Mouse (Mus musculus) midbrain, embryonic 10.5 days (tissue): ENCODE measurements around the gene Olfr69. TPM values are rescaled to one million over a fixed set of nuclear protein-coding genes. Genes with fewer than 3 reads are reported as not detected.
"Not testable (repeated sequence)": the region's sequence is repeated elsewhere in the genome, so short reads cannot be mapped to it uniquely, and the experiment has no call there.

ENCODE experiments used
- DNase-seq: peaks from one replicate; pipeline ENCODE4 v3.0.0-alpha.2; 2017; ENCODE audit warnings: low spot score
- H3K27ac ChIP-seq: fragments of 300-500 bp; sonication (generic); replicated peaks from 2 replicates; pipeline ENCODE4 v1.5.1; 2016; ENCODE audit warnings: mild to moderate bottlenecking
- H3K27me3 ChIP-seq: fragments of 300-500 bp; sonication (generic); 2 replicates; pipeline ENCODE4 v1.6.1; 2016; ENCODE audit warnings: low read depth, mild to moderate bottlenecking; ENCODE audit not compliant: poor library complexity, severe bottlenecking
- H3K36me3 ChIP-seq: fragments of 300-500 bp; sonication (generic); 2 replicates; pipeline ENCODE4 v1.6.1; 2016; ENCODE audit warnings: mild to moderate bottlenecking, moderate library complexity
- H3K4me1 ChIP-seq: fragments of 300-500 bp; sonication (generic); 2 replicates; pipeline ENCODE4 v1.6.1; 2016
- H3K4me3 ChIP-seq: fragments of 300-500 bp; sonication (generic); 2 replicates; pipeline ENCODE4 v1.5.1; 2016; ENCODE audit warnings: mild to moderate bottlenecking, moderate library complexity
- H3K9me3 ChIP-seq: fragments of 300-500 bp; sonication (generic); replicated peaks from 2 replicates; pipeline ENCODE4 v1.6.1; 2016; ENCODE audit warnings: mild to moderate bottlenecking
- WGBS: fragments of 180-500 bp; shearing (Covaris S2); methylation state at CpG from one replicate; pipeline ENCODE4 v1.1.7; 2016; 5-methylcytosine and 5-hydroxymethylcytosine counted together
- polyA plus RNA-seq: library from polyadenylated mRNA; unstranded; fragments of >200 nt; fragmentation: Nextera tagmentation; extraction: Ambion mirVana; gene quantifications from 2 replicates; pipeline ENCODE4 v1.2.1, GENCODE M21; 2016

The Olfr69 gene
- polyA plus RNA-seq, 1 experiment from 2014 or later, result not detected

- Histone ChIP-seq H3K9me3 (no peaks in the 10 kb centered on the region), H3K4me3 (no peak within 1 kb of the TSS), H3K27ac (no peak within 1 kb of the TSS), H3K27me3 (no peaks in the 10 kb centered on the region), H3K4me1 (no peaks in the 10 kb centered on the region), H3K36me3 (no peaks in the 10 kb centered on the region)
- DNase-seq, result no peak
- 92% methylated on average over 3 of the region's 3 CpGs for WGBS
Measured at GRCm38 (mm10) chr7:103791721-103792120, 20.3 kb upstream of the Olfr69 start, which contains the start of gene Olfr67. TSS of gene Olfr67 (minus strand) at chr7:103791821.

- Histone ChIP-seq H3K27ac (no peak within 1 kb of the TSS), H3K4me3 (no peak within 1 kb of the TSS), H3K36me3 (no peaks in the 10 kb centered on the region), H3K27me3 (no peaks in the 10 kb centered on the region), H3K9me3 (no peaks in the 10 kb centered on the region), H3K4me1 (no peaks in the 10 kb centered on the region)
- 85% methylated on average over 3 of the region's 3 CpGs for WGBS
- no peak for DNase-seq
Measured at GRCm38 (mm10) chr7:103779598-103779997, 8.2 kb upstream of the Olfr69 start, which contains the start of gene Olfr68. TSS of gene Olfr68 (minus strand) at chr7:103779698.

GRCm38 (mm10) chr7:103777652-103778051 lies 6.3 kb upstream of the Olfr69 start:
- H3K27ac ChIP-seq, H3K4me1 ChIP-seq, H3K4me3 ChIP-seq, H3K27me3 ChIP-seq, H3K36me3 ChIP-seq, H3K9me3 ChIP-seq, DNase-seq: not testable (repeated sequence)
- 93% methylated on average over 4 of the region's 4 CpGs for WGBS

- H3K4me3 ChIP-seq, H3K4me1 ChIP-seq, H3K36me3 ChIP-seq, H3K9me3 ChIP-seq, H3K27me3 ChIP-seq, H3K27ac ChIP-seq, DNase-seq: not testable (repeated sequence)
- 87% methylated on average over 6 of the region's 6 CpGs for WGBS
Measured at GRCm38 (mm10) chr7:103767687-103768086, 3.7 kb downstream of the Olfr69 start.

GRCm38 (mm10) chr7:103762212-103762611 lies 9.2 kb downstream of the Olfr69 start:
- not testable (repeated sequence) for H3K4me3 ChIP-seq, H3K9me3 ChIP-seq, DNase-seq, H3K4me1 ChIP-seq, H3K27ac ChIP-seq, H3K27me3 ChIP-seq, H3K36me3 ChIP-seq
- 89% methylated on average over 6 of the region's 6 CpGs for WGBS

GRCm38 (mm10) chr7:103757233-103757632 lies 14.2 kb downstream of the Olfr69 start, which contains the start of gene Olfr630:
TSS of gene Olfr630 (minus strand) at chr7:103757333.
- H3K4me3 ChIP-seq, result no peak within 1 kb of the TSS
- no peaks in the 10 kb centered on the region for H3K9me3 ChIP-seq
- no peaks in the 10 kb centered on the region for H3K4me1 ChIP-seq
- no peak for DNase-seq
- H3K27me3 ChIP-seq, result no peaks in the 10 kb centered on the region
- no peaks in the 10 kb centered on the region for H3K36me3 ChIP-seq
- H3K27ac ChIP-seq, result no peak within 1 kb of the TSS
- WGBS, result 55% methylated on average over 2 of the region's 2 CpGs

- DNase-seq, result no peak
- Histone ChIP-seq H3K27me3 (no peaks in the 10 kb centered on the region), H3K4me3 (no peak within 1 kb of the TSS), H3K36me3 (no peaks in the 10 kb centered on the region), H3K4me1 (no peaks in the 10 kb centered on the region), H3K27ac (no peak within 1 kb of the TSS), H3K9me3 (no peaks in the 10 kb centered on the region)
- whole genome bisulfite sequencing, result 81% methylated on average over 2 of the region's 2 CpGs
Measured at GRCm38 (mm10) chr7:103744843-103745242, 26.6 kb downstream of the Olfr69 start, which contains the start of gene Olfr629. TSS of gene Olfr629 (minus strand) at chr7:103744943.

- H3K9me3 ChIP-seq, result no peaks in the 10 kb centered on the region
- WGBS, result 93% methylated on average over 1 of the region's 1 CpGs
- no peaks in the 10 kb centered on the region for H3K4me1 ChIP-seq
- H3K4me3 ChIP-seq, result no peak within 1 kb of the TSS
- no peaks in the 10 kb centered on the region for H3K36me3 ChIP-seq
- H3K27me3 ChIP-seq, result no peaks in the 10 kb centered on the region
- no peak within 1 kb of the TSS for H3K27ac ChIP-seq
- no peak for DNase-seq
Measured at GRCm38 (mm10) chr7:103730074-103730473, 41.3 kb downstream of the Olfr69 start, which contains the start of gene Olfr628. TSS of gene Olfr628 (plus strand) at chr7:103730374.

- 90% methylated on average over 1 of the region's 1 CpGs for WGBS
- not testable (repeated sequence) for H3K27me3 ChIP-seq, H3K9me3 ChIP-seq, H3K4me1 ChIP-seq, H3K36me3 ChIP-seq, H3K27ac ChIP-seq, DNase-seq, H3K4me3 ChIP-seq
Measured at GRCm38 (mm10) chr7:103716398-103716797, 55.0 kb downstream of the Olfr69 start.

Other genes with a start within 250 kb of the Olfr69 start
- not detected in 2 replicates for gene Olfr612, start 228.9 kb downstream of the Olfr69 start, polyA plus RNA-seq
- gene Olfr613, start 223.5 kb downstream of the Olfr69 start, polyA plus RNA-seq, result not detected in 2 replicates
- gene Olfr615, start 215.5 kb downstream of the Olfr69 start, polyA plus RNA-seq, result not detected in 2 replicates
- gene Olfr616, start 202.5 kb downstream of the Olfr69 start, polyA plus RNA-seq, result not detected in 2 replicates
- not detected in 2 replicates for gene Olfr617, start 198.5 kb downstream of the Olfr69 start, polyA plus RNA-seq
- gene Olfr618, start 181.5 kb downstream of the Olfr69 start, polyA plus RNA-seq, result not detected in 2 replicates
- not detected in 2 replicates for gene Olfr619, start 171.0 kb downstream of the Olfr69 start, polyA plus RNA-seq
- gene Olfr620, start 159.1 kb downstream of the Olfr69 start, polyA plus RNA-seq, result not detected in 2 replicates
- gene Olfr622, start 128.9 kb downstream of the Olfr69 start, polyA plus RNA-seq, result not detected in 2 replicates
- not detected in 2 replicates for gene Olfr623, start 107.9 kb downstream of the Olfr69 start, polyA plus RNA-seq
- gene Olfr624, start 100.4 kb downstream of the Olfr69 start, polyA plus RNA-seq, result 0.02 TPM in 2 replicates
- not detected in 2 replicates for gene Olfr625-ps1, start 88.9 kb downstream of the Olfr69 start, polyA plus RNA-seq
- gene Olfr243, start 56.9 kb downstream of the Olfr69 start, polyA plus RNA-seq, result not detected in 2 replicates
- gene Olfr628, start 41.2 kb downstream of the Olfr69 start, polyA plus RNA-seq, result not detected in 2 replicates
- not detected in 2 replicates for gene Olfr629, start 26.7 kb downstream of the Olfr69 start, polyA plus RNA-seq
- not detected in 2 replicates for gene Olfr630, start 14.3 kb downstream of the Olfr69 start, polyA plus RNA-seq
- not detected in 2 replicates for gene Olfr68, start 8.1 kb upstream of the Olfr69 start, polyA plus RNA-seq
- gene Olfr67, start 20.2 kb upstream of the Olfr69 start, polyA plus RNA-seq, result not detected in 2 replicates
- 191 and 345 TPM in 2 replicates for gene Hbb-bt, start 42.4 kb upstream of the Olfr69 start, polyA plus RNA-seq
- 74.3 and 117 TPM in 2 replicates for gene Hbb-bs, start 56.5 kb upstream of the Olfr69 start, polyA plus RNA-seq
- gene Hbb-bh2, start 68.9 kb upstream of the Olfr69 start, polyA plus RNA-seq, result 0.23 TPM in 1 of 2 replicates, not detected in the other
- gene Hbb-bh1, start 71.6 kb upstream of the Olfr69 start, polyA plus RNA-seq, result 3,029 and 4,275 TPM in 2 replicates
- gene Hbb-y, start 81.6 kb upstream of the Olfr69 start, polyA plus RNA-seq, result 7,838 and 8,555 TPM in 2 replicates
- gene Olfr66, start 114.7 kb upstream of the Olfr69 start, polyA plus RNA-seq, result not detected in 2 replicates
- gene Olfr64, start 122.9 kb upstream of the Olfr69 start, polyA plus RNA-seq, result not detected in 2 replicates
- gene Olfr65, start 131.9 kb upstream of the Olfr69 start, polyA plus RNA-seq, result not detected in 2 replicates
- not detected in 2 replicates for gene Olfr631, start 157.2 kb upstream of the Olfr69 start, polyA plus RNA-seq
- gene Olfr632, start 162.8 kb upstream of the Olfr69 start, polyA plus RNA-seq, result not detected in 2 replicates
- not detected in 2 replicates for gene Olfr633, start 172.8 kb upstream of the Olfr69 start, polyA plus RNA-seq
- 0.01 and 0.04 TPM in 2 replicates for gene Olfr635, start 199.6 kb upstream of the Olfr69 start, polyA plus RNA-seq
- not detected in 2 replicates for gene Olfr638, start 227.2 kb upstream of the Olfr69 start, polyA plus RNA-seq
- not detected in 2 replicates for gene Olfr639, start 245.7 kb upstream of the Olfr69 start, polyA plus RNA-seq